Mouse (Mus musculus): ENCODE results near the gene Fhad1.

GRCm38 (mm10) chr4:142053261-142053660 is 38.4 kb upstream of the Fhad1 start:
- TF ChIP-seq CTCF (IDR thresholded peaks at IDR 0.05; ENCODE audit: low read depth) (no peak), EP300 (IDR thresholded peaks at IDR 0.05; ENCODE audit: low read depth) (no peak)

All from liver, embryonic 14.5 days (tissue).